16 mouse cellular contexts compared by ENCODE assay signal in the genomic region with DNA sequence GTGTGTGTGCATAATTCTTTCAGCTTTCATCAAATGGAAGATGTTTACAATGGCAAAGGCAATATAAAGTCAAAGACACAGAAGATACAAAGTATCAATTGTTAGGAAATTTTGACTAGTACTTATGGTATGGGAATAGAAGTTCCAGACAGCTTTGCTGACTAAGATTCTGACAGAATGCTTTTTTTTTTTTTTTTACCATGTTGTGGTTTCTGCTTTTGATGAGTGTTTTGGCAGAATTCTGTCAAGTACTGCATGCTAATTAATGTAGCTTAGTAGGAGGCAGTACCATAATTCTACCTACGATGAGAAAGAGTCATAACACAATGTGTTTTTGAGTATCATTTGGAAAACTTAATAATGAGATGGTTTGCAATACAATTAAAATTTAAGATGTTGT.
"Had no signal": no experiment of that assay in that cellular context is flagged by ENCODE, and none has a peak within 500 bp of the region (broad histone marks: within the 10 kb centered on the region; RNA-seq: fewer than 3 reads in every experiment).

No protein-coding gene starts in this region.

- ATAC-seq: hindbrain, embryonic 16.5 days; intestine, embryonic 16.5 days had no signal

- DNase-seq: gastrocnemius, adult 2 months; gastrocnemius, postnatal 10 days; gastrocnemius, postnatal 25 days; heart, adult 18-20 months; heart, postnatal 10 days; heart, postnatal 4 days; kidney, adult 11 months; kidney, adult 9 months; kidney, postnatal 14 days; kidney, postnatal 36 days; layer of hippocampus, adult 9-11 months; layer of hippocampus, postnatal 36 days; liver; liver, embryonic 13.5 days had no signal
